Mouse (Mus musculus) CD4-positive, CD25-positive, alpha-beta regulatory T cell, adult 4 months (primary cell): Measurements from ENCODE around the gene Rhox4a2. TPM values are rescaled to one million over a fixed set of nuclear protein-coding genes. Genes with fewer than 3 reads are reported as not detected.
"Not testable (repeated sequence)": the region's sequence is repeated elsewhere in the genome, so short reads cannot be mapped to it uniquely, and the experiment has no call there.

Experiments
- ATAC-seq: one replicate; pipeline ENCODE4 v1.8.0; 2017
- polyA plus RNA-seq, 2 experiments: library from polyadenylated mRNA; unstranded; fragments of 100-300 nt; shearing (Covaris generic); gene quantifications; one replicate each; pipeline ENCODE4 v1.2.1; 2017

Rhox4a2 gene
- polyA plus RNA-seq: under 1 TPM in 1 of 2 experiments, not detected in 1; 0.77 TPM

DNA sequence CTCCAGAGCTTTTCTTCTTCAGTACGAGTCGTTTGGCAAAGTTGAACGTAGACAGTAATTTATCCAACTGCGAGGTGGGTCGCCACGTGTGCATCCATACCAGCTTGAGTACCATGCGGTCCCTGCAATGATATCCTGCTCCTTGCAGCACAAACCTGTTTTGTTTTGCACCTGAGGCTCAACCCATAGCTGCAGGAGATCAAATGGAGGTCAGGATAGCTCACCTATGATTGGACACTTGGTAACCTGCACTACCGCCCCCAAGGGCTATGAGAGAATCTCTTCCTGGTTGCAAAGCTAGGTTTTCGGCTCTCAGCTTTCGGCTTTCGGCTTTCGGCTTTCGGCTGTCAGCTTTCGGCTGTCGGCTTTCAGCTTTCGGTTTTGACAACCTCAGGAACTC is at the start of gene Rhox4a2:
Rhox4a2 (plus strand) TSS at position 301 of the 400 bp plus-strand sequence.
- not testable (repeated sequence) for ATAC-seq

DNA sequence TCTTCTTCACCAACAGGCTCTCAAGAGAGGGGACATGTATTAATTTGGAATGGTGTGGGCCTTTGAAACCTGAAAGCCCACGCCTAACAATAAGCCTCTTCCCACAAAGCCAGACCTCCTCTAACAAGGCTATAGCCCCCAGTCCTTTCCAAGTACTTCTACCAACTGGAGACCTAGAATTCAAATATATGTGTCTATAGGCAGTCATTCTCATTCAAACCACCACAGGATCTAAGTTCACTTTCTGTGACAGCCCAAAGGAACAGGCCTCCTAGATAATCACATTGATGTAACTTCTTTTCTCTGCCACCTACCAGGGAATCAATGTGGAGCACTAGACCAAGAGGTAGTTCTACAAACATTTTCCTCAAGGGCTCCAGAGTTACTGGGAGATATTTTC is 10.9 kb upstream of the Rhox4a2 start, which contains the start of gene Rhox3a2:
Rhox3a2 (plus strand) TSS at position 301 of the 400 bp plus-strand sequence.
- ATAC-seq: not testable (repeated sequence)

DNA sequence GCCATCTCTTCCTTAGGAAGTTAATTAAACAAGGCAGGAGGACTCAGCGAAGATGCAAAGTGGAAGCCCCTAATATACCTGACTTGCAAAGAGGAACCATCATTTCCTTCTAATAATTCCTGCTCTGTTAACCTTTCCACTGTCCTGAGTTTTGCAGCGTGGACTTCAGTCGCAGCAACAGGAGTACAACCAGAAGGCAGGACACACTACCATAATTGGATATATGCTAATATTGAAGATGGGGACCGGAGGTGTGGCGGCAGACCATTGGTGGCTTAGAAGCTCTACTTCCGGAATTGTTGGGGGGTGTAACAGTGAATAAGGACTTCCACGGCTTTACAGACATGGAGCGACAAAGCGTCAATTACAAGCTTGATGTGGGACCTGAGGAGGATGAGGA is 21.1 kb downstream of the Rhox4a2 start, which contains the start of gene Rhox2b:
Rhox2b (plus strand) TSS at position 301 of the 400 bp plus-strand sequence.
- not testable (repeated sequence) for ATAC-seq

DNA sequence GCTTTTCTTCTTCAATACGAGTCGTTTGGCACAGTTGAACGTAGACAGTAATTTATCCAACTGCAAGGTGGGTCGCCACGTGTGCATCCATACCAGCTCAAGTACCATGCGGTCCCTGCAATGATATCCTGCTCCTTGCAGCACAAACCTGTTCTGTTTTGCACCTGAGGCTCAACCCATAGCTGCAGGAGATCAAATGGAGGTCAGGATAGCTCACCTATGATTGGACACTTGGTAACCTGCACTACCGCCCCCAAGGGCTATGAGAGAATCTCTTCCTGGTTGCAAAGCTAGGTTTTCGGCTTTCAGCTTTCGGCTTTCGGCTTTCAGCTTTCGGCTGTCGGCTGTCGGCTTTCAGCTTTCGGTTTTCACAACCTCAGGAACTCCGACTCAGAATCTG is 41.5 kb downstream of the Rhox4a2 start, which contains the start of gene Rhox4b:
Rhox4b (plus strand) TSS at position 301 of the 400 bp plus-strand sequence.
- ATAC-seq: not testable (repeated sequence)

Other genes starting within 250 kb of the Rhox4a2 start
- under 1 TPM in 1 of 2 experiments, not detected in 1; 0.30 TPM for gene Akap14, start 222.0 kb upstream of the Rhox4a2 start, polyA plus RNA-seq
- gene Ndufa1, start 199.7 kb upstream of the Rhox4a2 start, polyA plus RNA-seq: 100 to 1,000 TPM; 210 to 310 TPM
- gene Rnf113a1, start 199.6 kb upstream of the Rhox4a2 start, polyA plus RNA-seq: 10 to 100 TPM; 14.2 to 14.8 TPM
- not detected for gene Gm9, start 179.8 kb upstream of the Rhox4a2 start, polyA plus RNA-seq
- gene Rhox1, start 168.6 kb upstream of the Rhox4a2 start, polyA plus RNA-seq: under 1 TPM in 1 of 2 experiments, not detected in 1; 0.38 TPM
- not detected for gene Rhox2a, start 145.9 kb upstream of the Rhox4a2 start, polyA plus RNA-seq
- not detected for gene Rhox3a, start 140.9 kb upstream of the Rhox4a2 start, polyA plus RNA-seq
- gene Rhox4a, start 125.5 kb upstream of the Rhox4a2 start, polyA plus RNA-seq: under 1 TPM in 1 of 2 experiments, not detected in 1; 0.33 TPM
- gene Rhox3a2, start 10.8 kb upstream of the Rhox4a2 start, polyA plus RNA-seq: not detected
- gene Rhox2b, start 21.2 kb downstream of the Rhox4a2 start, polyA plus RNA-seq: not detected
- gene Rhox4b, start 41.6 kb downstream of the Rhox4a2 start, polyA plus RNA-seq: not detected
- gene Rhox2c, start 62.8 kb downstream of the Rhox4a2 start, polyA plus RNA-seq: not detected
- gene Rhox3c, start 67.7 kb downstream of the Rhox4a2 start, polyA plus RNA-seq: not detected
- gene Rhox4c, start 89.5 kb downstream of the Rhox4a2 start, polyA plus RNA-seq: not detected
- gene Rhox2d, start 102.6 kb downstream of the Rhox4a2 start, polyA plus RNA-seq: not detected
- gene Rhox4d, start 123.5 kb downstream of the Rhox4a2 start, polyA plus RNA-seq: under 1 TPM in 1 of 2 experiments, not detected in 1; 0.46 TPM
- gene Rhox2e, start 139.6 kb downstream of the Rhox4a2 start, polyA plus RNA-seq: not detected
- gene Rhox3e, start 151.2 kb downstream of the Rhox4a2 start, polyA plus RNA-seq: not detected
- gene Rhox4e, start 166.6 kb downstream of the Rhox4a2 start, polyA plus RNA-seq: not detected
- gene Rhox2f, start 180.6 kb downstream of the Rhox4a2 start, polyA plus RNA-seq: not detected
- gene Rhox3f, start 190.1 kb downstream of the Rhox4a2 start, polyA plus RNA-seq: not detected
- not detected for gene Rhox4f, start 216.9 kb downstream of the Rhox4a2 start, polyA plus RNA-seq
- gene Rhox3g, start 237.8 kb downstream of the Rhox4a2 start, polyA plus RNA-seq: not detected